Mouse (Mus musculus) adrenal gland, postnatal 10 days (tissue): Measurements from ENCODE around the gene Vps13a. TPM values are rescaled to one million over a fixed set of nuclear protein-coding genes. Genes with fewer than 3 reads are reported as not detected.
A peak's percentile ranks its signal among the peaks of the same experiment; 100 is the strongest.
"Not testable (repeated sequence)": the region's sequence is repeated elsewhere in the genome, so short reads cannot be mapped to it uniquely, and the experiment has no call there.

ENCODE experiments used
- DNase-seq: peaks from one replicate; pipeline ENCODE4 v3.0.0; 2021; ENCODE audit warnings: mixed read lengths
- total RNA-seq, 2 experiments: library from RNA; stranded (reverse); gene quantifications; 2 replicates each; pipeline ENCODE4 v1.2.3; 2021

Vps13a gene
- total RNA-seq, 2 experiments from 2014 or later = 30.2 to 42.4 TPM

GRCm38 (mm10) chr19:16757439-16757838 is 23.3 kb downstream of the Vps13a start:
- not testable (repeated sequence) for DNase-seq

DNA sequence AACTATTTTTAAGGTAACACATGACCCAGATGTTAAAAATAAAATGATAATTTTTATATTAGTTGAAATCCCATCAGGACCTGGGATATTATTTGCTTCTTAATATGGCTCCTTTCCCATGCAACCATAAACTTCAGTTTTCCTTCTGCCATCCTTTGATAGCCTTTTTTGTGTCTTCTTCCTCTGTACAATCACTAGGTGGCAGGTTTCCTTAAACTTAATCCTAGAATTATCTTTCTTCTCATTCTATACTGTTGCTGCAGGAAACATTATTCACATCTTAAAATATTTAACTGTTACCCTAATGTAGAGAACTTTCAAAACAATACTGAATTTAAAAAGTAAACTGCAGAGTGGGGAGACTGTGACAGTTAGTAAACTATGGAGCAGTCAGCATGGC is 24.9 kb downstream of the Vps13a start:
- no peak for DNase-seq

- no peak for DNase-seq
Observed at GRCm38 (mm10) chr19:16755226-16755625, 25.5 kb downstream of the Vps13a start.

- no peak for DNase-seq
Observed at GRCm38 (mm10) chr19:16753151-16753550, 27.6 kb downstream of the Vps13a start.

DNA sequence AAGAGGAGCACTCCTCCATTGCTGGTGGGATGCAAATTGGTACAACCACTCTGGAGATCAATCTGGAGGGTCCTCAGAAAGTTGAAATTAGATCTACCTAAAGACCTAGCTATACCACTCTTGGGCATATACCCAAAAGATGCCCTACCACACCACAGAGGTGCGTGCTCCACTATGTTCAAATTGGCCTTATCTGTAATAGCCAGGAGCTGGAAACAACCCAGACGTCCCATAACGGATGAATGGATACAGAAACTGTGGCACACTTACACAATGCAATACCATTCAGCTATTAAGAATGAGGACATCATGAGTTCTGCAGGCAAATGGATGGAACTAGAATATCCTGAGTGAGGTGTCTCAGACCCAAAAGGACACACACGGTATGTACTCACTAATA is 43.9 kb downstream of the Vps13a start:
- no peak for DNase-seq

DNA sequence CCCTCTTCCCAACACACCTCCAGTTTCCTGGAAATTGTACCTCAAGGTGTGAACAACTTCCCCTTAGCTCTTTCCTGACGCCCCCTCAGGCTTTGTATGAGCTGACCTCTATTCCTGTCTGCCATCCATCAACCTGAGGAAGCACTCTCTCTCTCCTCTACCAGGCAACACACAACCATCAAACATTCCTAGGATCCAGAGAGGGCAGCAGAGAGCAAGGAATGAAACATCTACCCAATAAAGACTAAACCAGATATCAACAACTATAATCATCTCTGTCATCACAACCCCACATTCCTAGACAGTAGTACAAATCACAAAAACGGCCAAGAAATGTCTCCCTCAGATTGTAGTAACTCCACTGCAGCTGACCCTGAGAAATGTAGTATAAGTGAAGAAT is 52.0 kb downstream of the Vps13a start:
- DNase-seq = peak; percentile 7

DNA sequence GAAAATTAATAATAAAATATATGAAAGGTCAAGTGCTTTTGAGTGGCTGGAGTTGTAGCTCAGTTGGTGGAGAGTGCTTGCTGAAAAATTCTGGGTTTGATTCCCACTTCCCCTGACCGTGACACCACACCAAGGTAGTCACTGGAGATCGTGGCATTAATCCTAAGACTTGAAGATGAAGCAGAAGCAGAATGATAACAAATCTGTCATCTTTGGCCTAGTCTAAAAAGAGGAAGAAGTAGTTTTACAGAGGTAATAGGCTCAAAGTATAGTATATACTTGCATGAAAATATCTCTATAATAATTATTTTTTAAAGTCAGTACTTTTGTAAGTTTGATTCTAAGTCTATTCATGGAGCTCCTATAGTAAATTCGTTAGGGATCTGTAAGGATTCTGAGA is 65.5 kb downstream of the Vps13a start:
- no peak for DNase-seq

- DNase-seq = no peak
Observed at GRCm38 (mm10) chr19:16701790-16702189, 78.9 kb downstream of the Vps13a start.

GRCm38 (mm10) chr19:16684922-16685321 is 95.8 kb downstream of the Vps13a start:
- no peak for DNase-seq

DNA sequence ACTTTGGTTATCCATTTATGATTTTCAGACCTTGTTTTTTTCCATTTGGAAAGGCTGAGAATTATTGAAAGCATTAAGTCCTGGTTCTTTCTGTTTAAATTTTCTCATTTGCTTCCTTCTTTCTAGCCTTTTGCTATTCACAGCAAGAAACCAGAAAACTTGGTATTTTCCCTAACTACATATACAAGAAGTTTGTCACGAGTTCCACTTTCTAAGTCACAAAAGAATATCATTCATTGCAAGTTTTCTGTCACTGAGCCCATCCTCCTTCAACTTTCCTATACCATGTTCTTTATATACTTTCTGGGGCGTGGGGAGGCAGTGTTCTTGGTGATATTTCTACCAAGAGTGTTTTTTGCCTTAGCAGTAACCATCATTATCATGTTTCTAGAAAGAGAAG is 96.5 kb downstream of the Vps13a start:
- no peak for DNase-seq

DNA sequence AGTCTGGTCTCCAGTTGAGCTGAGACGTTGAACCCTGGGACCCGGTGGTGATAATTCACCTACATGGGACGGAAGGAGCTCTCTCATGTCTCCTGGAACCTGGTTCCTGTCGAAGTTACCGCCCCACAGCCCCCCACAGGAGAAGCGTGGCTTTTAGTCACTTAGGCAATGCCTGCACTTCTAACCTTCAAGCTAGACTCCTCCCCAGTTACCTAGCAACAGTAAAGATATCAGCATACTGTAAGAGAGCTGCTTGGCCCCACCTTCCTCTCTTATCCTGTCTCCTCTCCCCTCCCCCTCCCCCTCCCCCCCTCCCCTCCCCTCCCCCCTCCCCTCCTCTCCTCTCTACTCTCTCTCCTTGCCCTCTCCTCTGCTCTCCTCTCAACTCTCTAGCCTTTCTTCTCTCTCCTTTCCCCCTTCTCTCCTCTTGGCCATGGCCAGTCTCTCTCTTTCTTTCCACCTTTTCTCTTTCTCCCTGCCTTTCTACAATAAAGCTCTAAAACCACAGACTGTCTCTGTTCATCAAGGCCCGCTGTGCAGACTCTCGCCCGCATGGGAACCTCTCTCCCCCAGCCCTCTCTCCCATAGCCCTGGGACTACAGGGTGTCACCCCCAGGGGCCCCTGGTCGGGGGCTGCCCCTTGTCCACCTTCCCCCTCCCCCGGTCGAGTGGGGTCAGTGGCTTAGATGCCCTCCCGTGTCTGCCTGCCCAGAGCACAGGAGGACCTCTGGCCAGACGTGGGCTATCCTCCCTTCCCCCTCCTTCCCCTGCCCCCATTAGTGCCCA is 154.9 kb downstream of the Vps13a start:
- DNase-seq = peak; percentile 5

GRCm38 (mm10) chr19:16624994-16625393 is 155.7 kb downstream of the Vps13a start:
- DNase-seq = no peak

GRCm38 (mm10) chr19:16623154-16623553 is 157.6 kb downstream of the Vps13a start:
- DNase-seq = no peak

DNA sequence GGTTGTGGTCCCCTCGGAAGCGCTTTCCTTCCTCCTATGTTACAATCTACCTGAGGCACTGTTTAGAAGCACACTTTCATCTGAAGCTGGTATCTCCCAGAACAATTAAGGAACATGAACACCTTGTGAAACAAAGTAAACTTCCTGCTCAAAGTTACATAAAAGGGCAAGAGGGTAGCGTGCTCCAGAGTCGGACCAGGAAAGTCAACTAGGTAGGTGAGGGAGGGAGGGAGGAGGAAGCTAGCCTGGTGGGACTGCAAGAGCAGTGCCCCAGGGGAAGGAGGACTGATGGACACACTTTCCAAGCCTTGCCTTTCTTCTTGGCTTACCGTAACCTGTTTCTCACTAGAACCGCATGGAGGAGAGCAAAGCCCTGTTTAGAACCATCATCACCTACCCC is 173.1 kb downstream of the Vps13a start:
- no peak for DNase-seq

DNA sequence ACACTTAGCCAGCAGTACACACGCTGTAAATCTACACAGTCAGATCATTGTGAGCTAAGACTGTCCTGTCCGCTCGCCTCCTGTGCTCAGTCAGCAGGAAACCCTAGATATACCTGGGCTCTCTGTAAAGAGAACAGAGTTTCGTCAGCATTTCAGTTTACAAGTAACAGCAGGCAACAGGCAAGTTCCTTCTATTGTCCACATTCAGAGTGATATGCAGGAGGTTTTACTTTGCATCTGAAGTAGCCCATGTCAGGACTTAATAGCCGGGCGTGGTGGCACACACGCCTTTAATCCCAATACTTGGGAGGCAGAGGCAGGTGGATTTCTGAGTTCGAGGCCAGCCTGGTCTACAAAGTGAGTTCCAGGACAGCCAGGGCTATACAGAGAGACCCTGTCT is 178.7 kb downstream of the Vps13a start:
- no peak for DNase-seq

DNA sequence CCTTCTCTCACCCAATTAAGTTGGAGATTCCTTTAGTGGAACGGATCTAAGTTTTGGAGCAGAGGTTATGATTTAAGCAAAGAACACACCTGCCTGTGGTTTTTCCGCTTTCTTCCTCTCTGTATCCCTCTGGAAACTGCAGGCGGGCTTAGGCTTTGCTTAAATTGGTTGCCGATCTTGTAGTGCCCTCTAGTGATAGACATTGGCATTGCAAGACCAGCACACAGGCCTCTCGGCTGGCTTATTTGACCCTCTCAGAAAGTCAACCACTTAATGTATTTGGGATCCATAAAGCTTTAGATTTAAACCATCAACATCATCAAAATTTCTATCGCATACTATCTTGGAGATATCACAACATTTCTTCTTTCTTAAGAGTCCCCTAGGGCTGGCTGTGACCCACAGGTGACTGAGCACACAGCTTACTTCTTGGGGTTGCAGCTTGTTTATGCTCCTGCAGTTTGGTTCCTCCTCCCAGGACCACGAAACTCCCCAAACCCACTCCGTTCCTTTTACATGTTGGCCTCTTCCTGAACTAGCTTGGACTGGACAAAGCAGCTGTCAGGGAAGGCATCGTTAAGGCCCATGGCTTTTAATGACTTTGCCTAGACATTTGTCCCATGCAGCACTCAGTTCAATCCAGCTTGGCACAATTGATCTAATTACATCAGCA is 181.3 kb downstream of the Vps13a start:
- peak; percentile 84 for DNase-seq

DNA sequence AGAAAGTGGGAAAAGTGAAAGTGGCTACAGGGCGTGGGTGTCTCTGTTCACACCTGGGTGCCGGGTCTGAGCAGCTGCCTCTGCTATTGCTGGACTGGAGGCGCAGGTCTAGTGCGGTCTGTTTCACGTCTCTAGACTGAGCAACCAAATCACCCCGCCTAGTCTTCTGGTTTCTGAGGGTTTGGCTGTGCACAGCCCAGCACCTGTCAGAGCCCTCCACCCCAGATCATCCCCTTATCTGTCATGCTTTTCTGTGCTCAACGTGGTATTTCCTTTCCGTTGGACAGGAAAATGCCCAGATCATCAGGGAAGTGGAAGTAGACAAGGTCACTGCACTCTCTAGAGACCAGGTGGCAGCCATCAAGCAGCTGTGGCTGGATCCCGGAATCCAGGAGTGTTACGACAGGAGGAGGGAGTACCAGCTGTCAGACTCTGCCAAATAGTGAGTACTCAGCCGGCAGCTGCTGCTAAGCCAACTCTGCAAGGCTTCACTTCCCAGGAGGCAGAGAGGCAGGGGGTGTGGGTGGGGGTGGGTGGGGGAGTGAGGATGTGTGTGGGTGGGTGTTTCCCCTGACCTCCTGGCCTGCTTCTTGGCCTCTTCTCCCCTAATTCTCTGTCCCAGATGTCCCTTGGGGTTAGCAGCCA is 182.0 kb downstream of the Vps13a start:
- DNase-seq = peak; percentile 24

DNA sequence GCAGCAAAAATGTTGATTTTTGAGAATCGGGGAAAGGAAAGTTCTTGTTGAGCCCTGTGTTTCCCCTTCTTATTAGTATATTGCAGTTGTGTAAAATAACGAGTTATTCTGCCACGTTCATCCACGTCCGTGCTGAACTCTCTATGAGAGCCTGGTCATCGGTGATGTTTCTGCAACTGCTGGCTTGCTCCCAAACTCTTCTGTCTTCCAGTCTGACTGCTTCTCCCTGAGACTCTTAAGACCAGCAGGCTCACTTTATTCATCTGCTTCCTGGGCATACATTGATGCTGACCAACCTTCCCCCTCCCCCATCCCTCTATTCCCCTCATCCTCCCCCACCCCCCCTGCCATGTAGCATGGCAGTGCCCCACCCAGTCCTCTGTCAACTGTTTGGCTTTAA is 183.5 kb downstream of the Vps13a start:
- DNase-seq = peak; percentile 27

GRCm38 (mm10) chr19:16593975-16594317 is 186.8 kb downstream of the Vps13a start:
- DNase-seq = no peak

DNA sequence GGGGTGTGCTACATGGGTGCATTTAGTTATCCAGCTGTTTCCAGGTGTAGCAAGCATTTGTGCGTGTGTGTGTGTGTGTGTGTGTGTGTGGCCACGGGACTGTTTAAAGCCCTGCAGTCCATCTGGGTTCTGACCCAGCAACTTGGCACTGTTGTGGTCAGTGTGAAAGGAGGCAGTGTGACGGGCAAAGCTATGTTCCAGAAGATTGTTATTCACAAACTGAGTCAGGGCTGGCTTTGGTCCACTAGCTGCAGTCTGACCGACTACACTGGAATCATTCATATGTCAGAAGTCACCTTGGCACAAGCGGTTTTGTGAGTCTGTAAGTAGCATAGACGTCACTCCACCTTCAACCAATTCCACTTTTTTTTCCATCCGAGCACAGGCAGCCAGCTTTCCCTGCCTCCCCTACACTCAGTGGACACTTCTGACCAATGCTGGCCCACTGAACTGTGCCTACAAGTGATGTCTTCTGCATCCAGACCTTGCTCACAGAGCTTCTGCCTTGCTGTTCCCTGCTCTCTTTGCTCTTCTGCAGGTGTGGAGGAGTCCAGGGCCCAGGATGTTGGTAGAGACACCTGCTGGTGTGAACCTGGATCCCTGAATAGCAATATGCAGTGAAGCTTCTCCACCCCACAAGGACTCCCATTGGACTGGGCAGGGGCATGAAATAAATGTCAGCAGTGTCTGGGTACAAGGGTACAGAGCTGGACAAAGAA is 187.3 kb downstream of the Vps13a start:
- peak; percentile 74 for DNase-seq

- no peak for DNase-seq
Observed at GRCm38 (mm10) chr19:16585379-16585778, 195.4 kb downstream of the Vps13a start.

DNA sequence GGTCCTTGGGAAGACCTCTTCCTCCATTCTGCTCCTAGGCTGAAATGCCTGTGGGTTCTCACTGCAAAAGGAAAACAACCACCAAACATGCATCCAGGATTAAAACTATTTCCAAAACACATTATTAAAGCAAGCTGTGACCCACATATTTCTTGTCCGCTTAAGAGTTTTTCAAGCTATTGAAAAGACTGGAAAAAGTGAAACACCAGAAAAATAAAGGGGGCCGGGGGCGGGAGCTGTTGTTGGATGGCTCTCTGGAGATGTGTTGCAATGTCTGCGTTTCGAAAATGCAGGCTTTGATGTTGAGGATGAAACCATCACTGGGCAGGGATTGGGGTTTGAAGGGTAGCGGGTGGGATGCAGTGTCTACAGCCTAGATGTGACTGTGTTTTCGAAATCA is 196.2 kb downstream of the Vps13a start:
- DNase-seq = no peak

GRCm38 (mm10) chr19:16580501-16580900 is 200.2 kb downstream of the Vps13a start:
- DNase-seq = peak; percentile 23
